Mouse (Mus musculus): Measurements from ENCODE around the gene Rusc1. TPM values are rescaled to one million over a fixed set of nuclear protein-coding genes. Genes with fewer than 3 reads are reported as not detected.
A peak's percentile ranks its signal among the peaks of the same experiment; 100 is the strongest.
"Not testable (repeated sequence)": the region's sequence is repeated elsewhere in the genome, so short reads cannot be mapped to it uniquely, and the experiment has no call there.

The Rusc1 gene
- polyA plus RNA-seq, 1 experiment from 2014 or later: 95.7 TPM

GRCm38 (mm10) chr3:89088974-89089373, 4.1 kb downstream of the Rusc1 start:
- H3K27me3 ChIP-seq (ENCODE audit: control insufficient read depth, insufficient read depth, low read length): no peaks in the 10 kb centered on the region
- peak overlapping the region; percentile 73; the same call in 1 of the 2 replicates for H3K4me3 ChIP-seq (replicated peaks; ENCODE audit: low read length)
- H3K36me3 ChIP-seq (replicated peaks; ENCODE audit: control insufficient read depth, insufficient read depth): peaks cover 54% of the 10 kb centered on the region
- H3K27ac ChIP-seq: no peak overlapping the region
- peak overlapping the region; percentile 98 for H3K4me2 ChIP-seq (replicated peaks)
- H3K9ac ChIP-seq: no peak overlapping the region
- 73% methylated on average over 14 of the region's 14 CpGs for WGBS
- peaks cover 32% of the 10 kb centered on the region for H3K4me1 ChIP-seq (replicated peaks; ENCODE audit: control insufficient read depth, insufficient read depth, low read length)
- H3K9me3 ChIP-seq (ENCODE audit: control insufficient read depth, low read length): no peaks in the 10 kb centered on the region
- ATAC-seq (ENCODE audit: low FRiP score): no peak
- DNase-seq (ENCODE audit: low spot score): no peak

GRCm38 (mm10) chr3:89087338-89088110, 5.6 kb downstream of the Rusc1 start:
- Histone ChIP-seq H3K4me1 (replicated peaks; ENCODE audit: control insufficient read depth, insufficient read depth, low read length) (peaks cover 30% of the 10 kb centered on the region), H3K9ac (no peak overlapping the region), H3K27ac (no peak overlapping the region), H3K36me3 (replicated peaks; ENCODE audit: control insufficient read depth, insufficient read depth) (peaks cover 57% of the 10 kb centered on the region), H3K27me3 (ENCODE audit: control insufficient read depth, insufficient read depth, low read length) (no peaks in the 10 kb centered on the region), H3K4me3 (replicated peaks; ENCODE audit: low read length) (no peak overlapping the region), H3K4me2 (replicated peaks) (no peak overlapping the region), H3K9me3 (ENCODE audit: control insufficient read depth, low read length) (no peaks in the 10 kb centered on the region)
- DNase-seq (ENCODE audit: low spot score) (peak; percentile 85), ATAC-seq (ENCODE audit: low FRiP score) (no peak)
- WGBS: 38% methylated on average over 21 of the region's 21 CpGs

GRCm38 (mm10) chr3:89084654-89085190, 8.4 kb downstream of the Rusc1 start:
- Histone ChIP-seq H3K4me2 (replicated peaks) (no peak overlapping the region), H3K4me3 (replicated peaks; ENCODE audit: low read length) (no peak overlapping the region), H3K9ac (no peak overlapping the region), H3K36me3 (replicated peaks; ENCODE audit: control insufficient read depth, insufficient read depth) (peaks cover 68% of the 10 kb centered on the region), H3K9me3 (ENCODE audit: control insufficient read depth, low read length) (no peaks in the 10 kb centered on the region), H3K27ac (no peak overlapping the region), H3K27me3 (ENCODE audit: control insufficient read depth, insufficient read depth, low read length) (no peaks in the 10 kb centered on the region), H3K4me1 (replicated peaks; ENCODE audit: control insufficient read depth, insufficient read depth, low read length) (peaks cover 8% of the 10 kb centered on the region)
- 87% methylated on average over 12 of the region's 12 CpGs for WGBS
- ATAC-seq (ENCODE audit: low FRiP score) (no peak), DNase-seq (ENCODE audit: low spot score) (no peak)

- Histone ChIP-seq H3K27me3 (ENCODE audit: control insufficient read depth, insufficient read depth, low read length) (no peaks in the 10 kb centered on the region), H3K4me3 (replicated peaks; ENCODE audit: low read length) (no peak overlapping the region), H3K4me2 (replicated peaks) (no peak overlapping the region), H3K27ac (no peak overlapping the region), H3K36me3 (replicated peaks; ENCODE audit: control insufficient read depth, insufficient read depth) (peaks cover 72% of the 10 kb centered on the region), H3K9ac (no peak overlapping the region), H3K4me1 (replicated peaks; ENCODE audit: control insufficient read depth, insufficient read depth, low read length) (peaks cover 2% of the 10 kb centered on the region; the same call in 1 of the 2 replicates), H3K9me3 (ENCODE audit: control insufficient read depth, low read length) (no peaks in the 10 kb centered on the region)
- 86% methylated on average over 2 of the region's 2 CpGs for WGBS
- ATAC-seq (ENCODE audit: low FRiP score) (no peak), DNase-seq (ENCODE audit: low spot score) (no peak)
These were observed 9.0 kb downstream of the Rusc1 start for GRCm38 (mm10) chr3:89084133-89084532.

- not testable (repeated sequence) for H3K27ac ChIP-seq; H3K4me3 ChIP-seq (replicated peaks; ENCODE audit: low read length); H3K9me3 ChIP-seq (ENCODE audit: control insufficient read depth, low read length); H3K4me1 ChIP-seq (replicated peaks; ENCODE audit: control insufficient read depth, insufficient read depth, low read length); ATAC-seq (ENCODE audit: low FRiP score); H3K4me2 ChIP-seq (replicated peaks); H3K9ac ChIP-seq; H3K27me3 ChIP-seq (ENCODE audit: control insufficient read depth, insufficient read depth, low read length); DNase-seq (ENCODE audit: low spot score)
- peaks cover 71% of the 10 kb centered on the region for H3K36me3 ChIP-seq (replicated peaks; ENCODE audit: control insufficient read depth, insufficient read depth)
These were observed 10.8 kb downstream of the Rusc1 start for GRCm38 (mm10) chr3:89082287-89082686.

- H3K27ac ChIP-seq: no peak overlapping the region
- no peak overlapping the region for H3K4me2 ChIP-seq (replicated peaks)
- no peak for ATAC-seq (ENCODE audit: low FRiP score)
- no peak overlapping the region for H3K9ac ChIP-seq
- peaks cover 80% of the 10 kb centered on the region for H3K36me3 ChIP-seq (replicated peaks; ENCODE audit: control insufficient read depth, insufficient read depth)
- no peak overlapping the region for H3K4me3 ChIP-seq (replicated peaks; ENCODE audit: low read length)
- DNase-seq (ENCODE audit: low spot score): no peak
- no peaks in the 10 kb centered on the region for H3K9me3 ChIP-seq (ENCODE audit: control insufficient read depth, low read length)
- no peaks in the 10 kb centered on the region for H3K4me1 ChIP-seq (replicated peaks; ENCODE audit: control insufficient read depth, insufficient read depth, low read length)
- no peaks in the 10 kb centered on the region for H3K27me3 ChIP-seq (ENCODE audit: control insufficient read depth, insufficient read depth, low read length)
- WGBS: 96% methylated on average over 9 of the region's 9 CpGs
These were observed 15.7 kb downstream of the Rusc1 start for GRCm38 (mm10) chr3:89077383-89077782.

GRCm38 (mm10) chr3:89067265-89067664, 25.8 kb downstream of the Rusc1 start:
- DNase-seq (ENCODE audit: low spot score): no peak
- Histone ChIP-seq H3K4me2 (replicated peaks) (no peak overlapping the region), H3K4me3 (replicated peaks; ENCODE audit: low read length) (no peak overlapping the region), H3K27ac (no peak overlapping the region), H3K9me3 (ENCODE audit: control insufficient read depth, low read length) (no peaks in the 10 kb centered on the region), H3K9ac (no peak overlapping the region), H3K4me1 (replicated peaks; ENCODE audit: control insufficient read depth, insufficient read depth, low read length) (no peaks in the 10 kb centered on the region), H3K27me3 (ENCODE audit: control insufficient read depth, insufficient read depth, low read length) (no peaks in the 10 kb centered on the region), H3K36me3 (replicated peaks; ENCODE audit: control insufficient read depth, insufficient read depth) (peaks cover 97% of the 10 kb centered on the region)
- ATAC-seq (ENCODE audit: low FRiP score): no peak

- ATAC-seq (ENCODE audit: low FRiP score): no peak
- Histone ChIP-seq H3K4me1 (replicated peaks; ENCODE audit: control insufficient read depth, insufficient read depth, low read length) (no peaks in the 10 kb centered on the region), H3K4me3 (replicated peaks; ENCODE audit: low read length) (no peak overlapping the region), H3K36me3 (replicated peaks; ENCODE audit: control insufficient read depth, insufficient read depth) (peaks cover 96% of the 10 kb centered on the region), H3K9ac (no peak overlapping the region), H3K27me3 (ENCODE audit: control insufficient read depth, insufficient read depth, low read length) (no peaks in the 10 kb centered on the region), H3K27ac (no peak overlapping the region), H3K4me2 (replicated peaks) (no peak overlapping the region), H3K9me3 (ENCODE audit: control insufficient read depth, low read length) (no peaks in the 10 kb centered on the region)
- 34% methylated on average over 3 of the region's 3 CpGs for WGBS
- DNase-seq (ENCODE audit: low spot score): no peak
These were observed 31.4 kb downstream of the Rusc1 start for GRCm38 (mm10) chr3:89061696-89062095.

- peaks cover 97% of the 10 kb centered on the region for H3K36me3 ChIP-seq (replicated peaks; ENCODE audit: control insufficient read depth, insufficient read depth)
- H3K9ac ChIP-seq: no peak overlapping the region
- H3K27ac ChIP-seq: no peak overlapping the region
- H3K4me3 ChIP-seq (replicated peaks; ENCODE audit: low read length): no peak overlapping the region
- ATAC-seq (ENCODE audit: low FRiP score) (no peak), DNase-seq (ENCODE audit: low spot score) (no peak)
- H3K4me1 ChIP-seq (replicated peaks; ENCODE audit: control insufficient read depth, insufficient read depth, low read length): no peaks in the 10 kb centered on the region
- H3K4me2 ChIP-seq (replicated peaks): no peak overlapping the region
- no peaks in the 10 kb centered on the region for H3K27me3 ChIP-seq (ENCODE audit: control insufficient read depth, insufficient read depth, low read length)
- no peaks in the 10 kb centered on the region for H3K9me3 ChIP-seq (ENCODE audit: control insufficient read depth, low read length)
- WGBS: 82% methylated on average over 3 of the region's 3 CpGs
These were observed 34.3 kb downstream of the Rusc1 start for GRCm38 (mm10) chr3:89058783-89059182.

Data from hindbrain, embryonic 14.5 days (tissue).